Mouse (Mus musculus) MEL (cell line): ENCODE results near the gene Amer2. TPM values are rescaled to one million over a fixed set of nuclear protein-coding genes. Genes with fewer than 3 reads are reported as not detected.

ENCODE experiments used
- DNase-seq: peaks from one replicate; pipeline ENCODE4 v3.0.0; 2011; ENCODE audit warnings: low read depth, low spot score
- H3K27ac ChIP-seq: 2 replicates; pipeline ENCODE4 v1.5.1; 2012; ENCODE audit warnings: low read depth, mild to moderate bottlenecking, control low read depth, low read length, moderate library complexity; ENCODE audit not compliant: control insufficient read depth
- H3K27me3 ChIP-seq, 2 experiments: fragments of 150-350 bp in 1 of 2; sonication (generic) in 1 of 2; 2 replicates each; pipeline ENCODE4 v1.6.1; 2012; ENCODE audit warnings: low read length in 2 of 2, mild to moderate bottlenecking in 2 of 2, improper control_type of control experiment in 1 of 2, moderate library complexity in 1 of 2; ENCODE audit not compliant: insufficient read depth in 2 of 2, control insufficient read depth in 1 of 2
- H3K36me3 ChIP-seq, 2 experiments: 2 replicates each; pipeline ENCODE4 v1.6.1; 2012 to 2014; ENCODE audit warnings: low read length in 2 of 2, improper control_type of control experiment in 1 of 2, inconsistent platforms in 1 of 2, mild to moderate bottlenecking in 1 of 2; ENCODE audit not compliant: insufficient read depth in 2 of 2, control insufficient read depth in 1 of 2
- H3K4me1 ChIP-seq, 2 experiments: fragments of 150-350 bp in 1 of 2; sonication (generic) in 1 of 2; 2 replicates each; pipeline ENCODE4 v1.6.1; 2012; ENCODE audit warnings: low read length in 2 of 2, improper control_type of control experiment in 1 of 2, mild to moderate bottlenecking in 1 of 2; ENCODE audit not compliant: insufficient read depth in 2 of 2, control insufficient read depth in 1 of 2
- H3K4me3 ChIP-seq, 2 experiments: fragments of 150-350 bp in 1 of 2; sonication (generic) in 1 of 2; 2 replicates each; pipeline ENCODE4 v1.5.1; 2012; ENCODE audit warnings: low read depth in 2 of 2, low read length in 2 of 2, mild to moderate bottlenecking in 2 of 2, moderate library complexity in 2 of 2, control low read depth in 1 of 2, improper control_type of control experiment in 1 of 2; ENCODE audit not compliant: control insufficient read depth in 1 of 2, insufficient read depth in 1 of 2
- H3K79me2 ChIP-seq: 2 replicates; pipeline ENCODE4 v1.6.1; 2012; ENCODE audit warnings: mild to moderate bottlenecking, low read length, moderate library complexity; ENCODE audit not compliant: control insufficient read depth, poor library complexity, insufficient read depth
- H3K9ac ChIP-seq: 2 replicates; pipeline ENCODE4 v1.6.1; 2012; ENCODE audit warnings: low read depth, mild to moderate bottlenecking, control low read depth, low read length, moderate library complexity; ENCODE audit not compliant: control insufficient read depth, poor library complexity, severe bottlenecking
- H3K9me3 ChIP-seq: fragments of 150-350 bp; sonication (generic); replicated peaks from 2 replicates; pipeline ENCODE4 v1.6.1; 2012; ENCODE audit warnings: mild to moderate bottlenecking, low read length, improper control_type of control experiment, moderate library complexity; ENCODE audit not compliant: insufficient read depth
- CHD1 ChIP-seq: IDR thresholded peaks from 2 replicates; pipeline ENCODE4 v1.6.1; 2012; ENCODE audit warnings: low read depth, mild to moderate bottlenecking, inconsistent platforms, low read length, improper control_type of control experiment
- CHD2 ChIP-seq: IDR thresholded peaks from 2 replicates; pipeline ENCODE4 v1.6.1; 2011; ENCODE audit warnings: low read length, improper control_type of control experiment
- CTCF ChIP-seq, 3 experiments: IDR thresholded peaks in 2 of 3; conservative IDR thresholded peaks in 1 of 3; 2 replicates each; pipeline ENCODE4 v1.5.1; 2011 to 2012; ENCODE audit warnings: low read length in 3 of 3, low read depth in 2 of 3, mild to moderate bottlenecking in 2 of 3, improper control_type of control experiment in 1 of 3, inconsistent platforms in 1 of 3, mixed read lengths in 1 of 3, moderate library complexity in 1 of 3; ENCODE audit not compliant: control insufficient read depth in 1 of 3, insufficient read depth in 1 of 3, poor library complexity in 1 of 3, severe bottlenecking in 1 of 3
- E2F4 ChIP-seq: IDR thresholded peaks from 2 replicates; pipeline ENCODE4 v1.6.1; 2011; ENCODE audit warnings: low read depth, low read length, improper control_type of control experiment, borderline replicate concordance
- EP300 ChIP-seq, 2 experiments: IDR thresholded peaks; 2 replicates each; pipeline ENCODE4 v1.6.1; 2011; ENCODE audit warnings: improper control_type of control experiment in 2 of 2, low read length in 2 of 2, low read depth in 1 of 2, mild to moderate bottlenecking in 1 of 2
- ETS1 ChIP-seq: IDR thresholded peaks from 2 replicates; pipeline ENCODE4 v1.6.1; 2012; ENCODE audit warnings: low read depth, mild to moderate bottlenecking, inconsistent platforms, low read length, improper control_type of control experiment, moderate library complexity
- GABPA ChIP-seq: IDR thresholded peaks from 2 replicates; pipeline ENCODE4 v1.6.1; 2012; ENCODE audit warnings: low read depth, mild to moderate bottlenecking, inconsistent platforms, low read length, improper control_type of control experiment, moderate library complexity
- GATA1 ChIP-seq: IDR thresholded peaks from 2 replicates; pipeline ENCODE4 v1.6.1; 2011; ENCODE audit warnings: low read depth, low read length, improper control_type of control experiment
- HCFC1 ChIP-seq: IDR thresholded peaks from 2 replicates; pipeline ENCODE4 v1.6.1; 2012; ENCODE audit warnings: low read depth, mild to moderate bottlenecking, inconsistent platforms, low read length, improper control_type of control experiment, moderate library complexity
- KAT2A ChIP-seq: conservative IDR thresholded peaks from 2 replicates; pipeline ENCODE4 v1.6.1; 2012; ENCODE audit warnings: low read depth, low read length, improper control_type of control experiment, inconsistent platforms
- MAFK ChIP-seq: IDR thresholded peaks from 2 replicates; pipeline ENCODE4 v1.6.1; 2011; ENCODE audit warnings: low read depth, mild to moderate bottlenecking, low read length, improper control_type of control experiment, borderline replicate concordance
- MAX ChIP-seq: IDR thresholded peaks from 2 replicates; pipeline ENCODE4 v1.6.1; 2011; ENCODE audit warnings: low read length, improper control_type of control experiment
- MAZ ChIP-seq: IDR thresholded peaks from 2 replicates; pipeline ENCODE4 v1.6.1; 2012; ENCODE audit warnings: low read depth, mild to moderate bottlenecking, inconsistent platforms, low read length, improper control_type of control experiment
- MEF2A ChIP-seq: IDR thresholded peaks from 2 replicates; pipeline ENCODE4 v1.6.1; 2014; ENCODE audit warnings: low read depth, mild to moderate bottlenecking, inconsistent platforms, low read length, improper control_type of control experiment; ENCODE audit not compliant: poor library complexity, insufficient replicate concordance, severe bottlenecking; ENCODE audit errors: extremely low read depth
- MXI1 ChIP-seq: IDR thresholded peaks from 2 replicates; pipeline ENCODE4 v1.6.1; 2011; ENCODE audit warnings: mild to moderate bottlenecking, low read depth, low read length, improper control_type of control experiment
- MYB ChIP-seq: IDR thresholded peaks from 2 replicates; pipeline ENCODE4 v1.6.1; 2011; ENCODE audit warnings: mild to moderate bottlenecking, low read depth, low read length, improper control_type of control experiment
- MYC ChIP-seq: IDR thresholded peaks from 2 replicates; pipeline ENCODE4 v1.6.1; 2011; ENCODE audit warnings: low read depth, mild to moderate bottlenecking, low read length, improper control_type of control experiment, moderate library complexity
- NRF1 ChIP-seq: IDR thresholded peaks from 2 replicates; pipeline ENCODE4 v1.6.1; 2014; ENCODE audit warnings: low read depth, mild to moderate bottlenecking, inconsistent platforms, low read length, improper control_type of control experiment, moderate library complexity; ENCODE audit not compliant: poor library complexity, insufficient read depth, severe bottlenecking
- POLR2A ChIP-seq, 2 experiments: IDR thresholded peaks; 2 replicates each; pipeline ENCODE4 v1.6.1; 2011 to 2012; ENCODE audit warnings: low read length in 2 of 2, mild to moderate bottlenecking in 2 of 2, control low read depth in 1 of 2, improper control_type of control experiment in 1 of 2, low read depth in 1 of 2, moderate library complexity in 1 of 2; ENCODE audit not compliant: control insufficient read depth in 1 of 2, insufficient read depth in 1 of 2, poor library complexity in 1 of 2
- POLR2AphosphoS2 ChIP-seq: IDR thresholded peaks from 2 replicates; pipeline ENCODE4 v1.6.1; 2011; ENCODE audit warnings: low read length, improper control_type of control experiment
- POLR2AphosphoS5 ChIP-seq: IDR thresholded peaks from 2 replicates; pipeline ENCODE4 v1.6.1; 2012; ENCODE audit warnings: low read depth, borderline replicate concordance, mild to moderate bottlenecking, inconsistent platforms, low read length, moderate library complexity, mixed read lengths
- RCOR1 ChIP-seq: IDR thresholded peaks from 2 replicates; pipeline ENCODE4 v1.6.1; 2012; ENCODE audit warnings: low read depth, mild to moderate bottlenecking, inconsistent platforms, low read length, improper control_type of control experiment
- SMC3 ChIP-seq: IDR thresholded peaks from 2 replicates; pipeline ENCODE4 v1.6.1; 2011; ENCODE audit warnings: low read depth, low read length, improper control_type of control experiment
- TBP ChIP-seq: IDR thresholded peaks from 2 replicates; pipeline ENCODE4 v1.8.0; 2011; ENCODE audit warnings: low read depth, low read length, improper control_type of control experiment
- USF2 ChIP-seq, 2 experiments: IDR thresholded peaks; 2 replicates each; pipeline ENCODE4 v1.6.1; 2011 to 2012; ENCODE audit warnings: improper control_type of control experiment in 2 of 2, low read length in 2 of 2, borderline replicate concordance in 1 of 2, inconsistent platforms in 1 of 2, low read depth in 1 of 2, mild to moderate bottlenecking in 1 of 2; ENCODE audit not compliant: insufficient read depth in 1 of 2
- ZC3H11A ChIP-seq: IDR thresholded peaks from 2 replicates; pipeline ENCODE4 v1.6.1; 2012; ENCODE audit warnings: low read depth, mild to moderate bottlenecking, inconsistent platforms, low read length, improper control_type of control experiment
- ZNF384 ChIP-seq: IDR thresholded peaks from 2 replicates; pipeline ENCODE4 v1.6.1; 2012; ENCODE audit warnings: low read depth, mild to moderate bottlenecking, inconsistent platforms, low read length, improper control_type of control experiment
- polyA plus RNA-seq, 2 experiments: library from polyadenylated mRNA; stranded (reverse) in 1 of 2; unstranded in 1 of 2; fragments of >175 nt in 1 of 2; fragments of >200 nt in 1 of 2; gene quantifications; 2 replicates each; pipeline versions ENCODE4 v1.2.1 to v1.2.4; 2012; ENCODE audit warnings: low replicate concordance in 2 of 2, low read depth in 1 of 2; ENCODE audit not compliant: insufficient read length in 2 of 2, insufficient read depth in 1 of 2, missing spikeins in 1 of 2
- total RNA-seq: library from RNA; depleted of rRNA; stranded (reverse); fragments of 300-350 nt; gene quantifications from 2 replicates; pipeline ENCODE4 v1.2.3, GENCODE M21; 2012

The Amer2 gene
- total and polyA plus RNA-seq, 3 experiments, result 0.01 TPM; not detected in 2

DNA sequence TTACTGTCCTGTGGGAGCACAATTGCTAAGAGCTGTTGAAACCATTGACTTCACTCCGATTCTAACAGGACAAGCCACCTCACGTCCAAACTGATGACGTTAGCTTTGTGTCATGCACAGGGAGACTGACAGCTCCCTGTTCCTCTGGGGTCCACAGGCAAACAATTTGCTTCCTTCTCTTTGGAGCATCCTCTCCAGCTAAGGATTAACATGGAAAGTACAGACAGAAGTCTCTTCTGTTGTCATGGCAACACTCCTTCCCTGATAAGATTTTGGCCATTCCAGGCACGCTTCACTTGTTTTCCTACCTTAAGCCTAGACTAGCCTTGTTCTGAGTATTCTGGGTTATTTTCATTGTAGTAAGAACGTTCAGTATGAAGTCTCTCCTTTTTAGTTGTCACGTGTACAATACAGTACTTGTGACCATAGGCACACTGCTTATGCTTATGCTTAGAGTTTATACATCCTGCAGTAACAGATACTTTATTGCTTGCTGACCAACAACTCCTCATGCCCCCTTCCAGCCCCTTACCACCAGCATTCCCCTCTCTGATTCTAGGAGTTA lies 12.1 kb downstream of the Amer2 start:
- H3K4me3 ChIP-seq, result no peak overlapping the region
- peaks cover 0 to 1% of the 10 kb centered on the region in 2 experiments; a peak in 1 of 4 replicates for H3K27me3 ChIP-seq
- no peak for DNase-seq
- no peaks in the 10 kb centered on the region for H3K9me3 ChIP-seq
- H3K79me2 ChIP-seq, result no peaks in the 10 kb centered on the region
- no peaks in the 10 kb centered on the region for H3K4me1 ChIP-seq
- no peak for TF ChIP-seq HCFC1
- TF ChIP-seq MAFK, result no peak
- TF ChIP-seq ZC3H11A, result no peak
- no peak for TF ChIP-seq CHD2
- no peak for TF ChIP-seq POLR2AphosphoS5
- TF ChIP-seq ZNF384, result no peak
- no peak for TF ChIP-seq NRF1
- TF ChIP-seq EP300 (IDR thresholded peaks at IDR 0.05; ENCODE audit: low read depth in 1 of 2, low read length in 2 of 2), result no peak
- no peak for TF ChIP-seq SMC3
- no peak for TF ChIP-seq E2F4
- no peak for TF ChIP-seq POLR2A (IDR thresholded peaks at IDR 0.05; ENCODE audit: control insufficient read depth in 1 of 2, insufficient read depth in 1 of 2, low read depth in 1 of 2, low read length in 2 of 2, poor library complexity in 1 of 2)
- no peak for TF ChIP-seq POLR2AphosphoS2
- TF ChIP-seq MAZ, result no peak
- TF ChIP-seq MAX, result no peak
- no peak for TF ChIP-seq RCOR1
- no peaks in the 10 kb centered on the region for H3K36me3 ChIP-seq
- no peak overlapping the region for H3K9ac ChIP-seq
- H3K27ac ChIP-seq, result no peak overlapping the region

DNA sequence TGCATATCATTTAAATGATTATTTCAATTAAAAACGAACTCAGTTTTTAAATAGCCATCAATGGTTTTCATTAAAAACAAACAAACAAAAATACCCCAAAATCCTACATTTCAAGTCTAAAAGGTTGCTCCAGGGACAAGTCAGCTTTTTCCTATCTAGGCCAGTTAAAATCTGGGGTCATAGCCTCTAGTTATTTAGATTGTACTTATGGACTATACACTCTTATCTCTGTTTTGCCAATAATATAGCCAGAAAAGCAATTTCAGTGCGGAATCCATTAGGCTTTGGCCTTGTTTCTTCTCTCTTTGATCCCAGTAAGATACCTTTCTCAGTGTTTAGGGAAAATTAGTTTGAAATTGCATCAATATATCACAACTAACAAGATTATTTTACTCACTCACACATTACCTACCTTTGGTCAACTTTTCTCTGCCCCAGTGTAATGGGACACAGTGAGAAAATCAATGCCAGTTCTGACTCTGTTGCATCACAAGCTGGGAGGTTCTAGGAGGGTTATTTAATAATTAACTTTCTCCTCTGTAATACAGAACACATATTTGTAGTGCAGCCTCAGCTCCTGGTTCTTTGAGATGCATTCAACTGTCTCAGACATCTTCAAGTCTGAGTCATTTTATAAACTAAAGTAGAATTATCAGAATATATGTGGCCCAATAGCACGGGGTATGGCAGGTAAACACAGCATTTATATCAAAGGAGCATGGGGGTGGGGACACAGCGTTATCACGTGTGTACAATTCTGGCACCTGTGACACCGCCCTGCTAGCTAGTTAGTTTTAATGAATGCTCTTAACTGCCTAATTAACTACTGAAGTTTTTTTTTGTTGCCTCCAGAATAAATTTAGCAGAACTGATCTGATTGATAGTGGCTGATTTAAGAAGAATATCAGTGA lies 13.8 kb downstream of the Amer2 start:
- Histone ChIP-seq H3K9me3 (no peaks in the 10 kb centered on the region), H3K9ac (no peak overlapping the region), H3K27me3 (peaks cover 0 to 1% of the 10 kb centered on the region in 2 experiments; a peak in 1 of 4 replicates), H3K79me2 (no peaks in the 10 kb centered on the region), H3K27ac (no peak overlapping the region), H3K4me3 (no peak overlapping the region), H3K4me1 (no peaks in the 10 kb centered on the region), H3K36me3 (no peaks in the 10 kb centered on the region)
- TF ChIP-seq NRF1 (no peak), POLR2AphosphoS5 (no peak), TBP (no peak), CHD2 (no peak), MXI1 (no peak), ZNF384 (no peak), MYC (no peak), MAX (no peak), CHD1 (no peak), MYB (no peak), GATA1 (no peak), USF2 (IDR thresholded peaks at IDR 0.05; ENCODE audit: borderline replicate concordance in 1 of 2, insufficient read depth in 1 of 2, low read depth in 1 of 2, low read length in 2 of 2) (no peak), GABPA (no peak), MEF2A (no peak), KAT2A (no peak), SMC3 (no peak), E2F4 (no peak), CTCF (IDR thresholded peaks at IDR 0.05 in 2 of 3, conservative IDR thresholded peaks at IDR 0.05 in 1 of 3; ENCODE audit: control insufficient read depth in 1 of 3, insufficient read depth in 1 of 3, low read depth in 2 of 3, low read length in 3 of 3, poor library complexity in 1 of 3, severe bottlenecking in 1 of 3) (no peak), ETS1 (no peak), MAFK (no peak)
- DNase-seq, result no peak
